Mouse (Mus musculus) stomach, embryonic 15.5 days (tissue): ENCODE data around the gene Zfp59. TPM values are rescaled to one million over a fixed set of nuclear protein-coding genes. Genes with fewer than 3 reads are reported as not detected.
"Not testable (repeated sequence)": the region's sequence is repeated elsewhere in the genome, so short reads cannot be mapped to it uniquely, and the experiment has no call there.

Experiments used
- ATAC-seq: fragments of 200-750 bp; cut with Nextera tagmentation; 2 replicates; pipeline ENCODE4 v1.8.0; 2017; ENCODE audit warnings: low read depth, moderate number of reproducible peaks, moderate TSS enrichment; ENCODE audit not compliant: insufficient read depth, low FRiP score
- H3K27ac ChIP-seq: fragments of 300-500 bp; sonication (generic); 2 replicates; pipeline ENCODE4 v1.5.1; 2015; ENCODE audit warnings: mild to moderate bottlenecking, inconsistent platforms
- H3K27me3 ChIP-seq: fragments of 300-500 bp; sonication (generic); replicated peaks from 2 replicates; pipeline ENCODE4 v1.6.1; 2015; ENCODE audit warnings: inconsistent platforms
- H3K36me3 ChIP-seq: fragments of 300-500 bp; sonication (generic); 2 replicates; pipeline ENCODE4 v1.6.1; 2015; ENCODE audit warnings: inconsistent platforms
- H3K4me1 ChIP-seq: fragments of 300-500 bp; sonication (generic); 2 replicates; pipeline ENCODE4 v1.6.1; 2015; ENCODE audit warnings: inconsistent platforms
- H3K4me2 ChIP-seq: fragments of 300-500 bp; sonication (generic); 2 replicates; pipeline ENCODE4 v1.6.1; 2015; ENCODE audit warnings: mild to moderate bottlenecking, inconsistent platforms
- H3K4me3 ChIP-seq: fragments of 300-500 bp; sonication (generic); replicated peaks from 2 replicates; pipeline ENCODE4 v1.5.1; 2015; ENCODE audit warnings: inconsistent platforms
- H3K9ac ChIP-seq: fragments of 300-500 bp; sonication (generic); 2 replicates; pipeline ENCODE4 v1.6.1; 2015; ENCODE audit warnings: inconsistent platforms
- H3K9me3 ChIP-seq: fragments of 300-500 bp; sonication (generic); 2 replicates; pipeline ENCODE4 v1.6.1; 2016; ENCODE audit warnings: inconsistent platforms
- WGBS: fragments of 180-500 bp; shearing (Covaris S2); methylation state at CpG from one replicate; pipeline ENCODE4 v1.1.7; 2015; 5-methylcytosine and 5-hydroxymethylcytosine counted together
- polyA plus RNA-seq: library from polyadenylated mRNA; unstranded; fragments of >200 nt; fragmentation: Nextera tagmentation; extraction: Ambion mirVana; gene quantifications from 2 replicates; pipeline ENCODE4 v1.2.1, GENCODE M21; 2015

Gene Zfp59
- polyA plus RNA-seq: 6.1 and 6.8 TPM in 2 replicates

DNA sequence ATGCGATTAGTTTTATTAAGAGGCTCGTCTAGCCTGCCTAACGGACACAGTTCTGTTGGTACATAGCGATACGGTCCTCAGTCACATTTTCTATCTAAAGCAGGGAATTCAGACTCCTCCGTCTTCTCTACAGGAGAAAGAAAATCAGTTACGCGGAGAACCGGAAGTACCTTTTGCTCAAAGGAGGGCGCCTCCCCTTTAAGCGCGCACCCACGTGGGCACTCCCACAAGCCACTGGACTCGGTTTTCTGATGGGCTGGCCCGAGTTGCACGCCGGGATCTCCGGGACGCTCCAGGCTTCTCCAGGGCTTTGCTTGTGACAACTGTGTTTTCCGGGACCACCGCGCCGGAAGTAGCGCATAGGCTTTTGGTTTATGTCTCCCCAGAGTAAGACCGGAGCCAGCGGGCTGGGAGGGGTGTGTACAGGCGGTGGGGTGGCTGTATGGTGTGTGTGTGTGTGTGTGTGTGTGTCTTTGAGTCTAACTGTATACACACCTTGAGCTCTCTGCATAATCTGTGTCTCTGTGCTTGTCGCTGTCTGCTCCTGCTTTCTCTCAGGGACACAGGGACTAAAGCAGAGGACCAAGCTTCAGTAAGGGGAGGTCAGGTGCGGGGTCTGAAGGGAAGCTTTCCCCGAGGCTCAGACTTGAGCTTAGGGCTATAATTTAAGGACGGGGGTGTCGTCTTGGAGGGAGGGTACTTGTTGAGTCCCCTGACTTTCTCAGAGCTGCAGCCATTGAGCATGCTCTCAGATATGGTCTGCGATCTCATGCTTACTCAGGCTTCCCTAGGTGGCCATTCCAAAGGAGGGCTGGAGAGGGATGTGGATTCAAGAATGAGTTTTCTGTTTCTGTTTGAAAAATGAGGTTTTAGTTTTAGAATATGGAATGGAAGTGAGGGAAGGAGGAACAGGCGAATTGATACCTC lies at the start of gene Zfp59:
Zfp59 (plus strand) TSS at position 285 of the 927 bp plus-strand sequence.
- Histone ChIP-seq H3K9me3 (no peaks in the 10 kb centered on the region), H3K27ac (peak within 1 kb of the TSS; percentile 80), H3K27me3 (no peaks in the 10 kb centered on the region), H3K9ac (peak within 1 kb of the TSS; percentile 16; the same call in 1 of the 2 replicates), H3K36me3 (no peaks in the 10 kb centered on the region), H3K4me3 (peak within 1 kb of the TSS; percentile 54), H3K4me1 (peaks cover 6% of the 10 kb centered on the region; the same call in 1 of the 2 replicates), H3K4me2 (peak within 1 kb of the TSS; percentile 55)
- ATAC-seq: peak; percentile 97
- WGBS: 3% methylated on average over 34 of the region's 34 CpGs

DNA sequence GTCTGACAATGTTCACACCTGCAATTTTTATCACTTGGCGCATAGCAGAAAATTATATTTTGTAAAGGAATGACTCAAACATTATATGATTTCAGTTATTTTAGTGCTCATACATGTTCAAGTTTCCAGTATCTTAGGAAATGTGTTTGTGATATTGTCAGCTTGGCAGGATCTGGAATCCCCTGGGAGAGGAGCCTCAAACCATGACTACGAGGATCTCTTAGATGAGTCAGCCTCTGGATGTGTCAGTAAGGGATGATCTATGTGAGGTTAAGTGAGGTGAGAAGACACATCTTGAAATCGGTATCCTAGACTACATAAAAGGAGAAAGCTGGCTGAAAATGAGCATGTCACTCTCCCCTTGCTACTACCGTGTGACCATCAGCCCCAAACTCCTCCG lies 49.1 kb upstream of the Zfp59 start:
- Histone ChIP-seq H3K9me3 (no peaks in the 10 kb centered on the region), H3K27me3 (no peaks in the 10 kb centered on the region), H3K9ac (no peak overlapping the region), H3K4me3 (no peak overlapping the region), H3K36me3 (no peaks in the 10 kb centered on the region), H3K27ac (no peak overlapping the region), H3K4me1 (no peaks in the 10 kb centered on the region), H3K4me2 (no peak overlapping the region)
- 77% methylated on average over 5 of the region's 5 CpGs for WGBS
- ATAC-seq: no peak

DNA sequence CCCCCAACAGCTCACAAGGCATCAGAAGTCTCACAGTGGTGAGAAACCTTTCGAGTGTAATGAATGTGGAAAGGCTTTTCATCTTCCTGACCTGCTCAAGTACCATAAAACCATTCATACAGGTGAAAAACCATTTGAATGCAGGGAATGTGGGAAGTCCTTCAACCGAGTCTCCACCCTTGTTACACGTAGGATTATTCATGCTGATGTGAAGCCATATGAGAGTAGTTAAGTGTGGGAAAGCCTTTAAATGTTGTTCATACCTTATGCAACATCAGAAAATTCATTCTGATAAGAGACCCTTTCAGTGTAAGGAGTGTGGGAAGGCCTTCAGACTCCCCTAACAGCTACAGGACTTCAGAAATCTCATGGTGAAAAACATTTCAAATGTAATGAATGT lies 44.5 kb upstream of the Zfp59 start:
- not testable (repeated sequence) for H3K27ac ChIP-seq, H3K9me3 ChIP-seq, H3K4me3 ChIP-seq, H3K36me3 ChIP-seq, H3K4me2 ChIP-seq, ATAC-seq, H3K27me3 ChIP-seq, H3K4me1 ChIP-seq, H3K9ac ChIP-seq
- WGBS: 50% methylated on average over 3 of the region's 3 CpGs

- H3K27ac ChIP-seq: no peak overlapping the region
- H3K9me3 ChIP-seq: no peaks in the 10 kb centered on the region
- ATAC-seq: no peak
Measured at GRCm38 (mm10) chr7:27794566-27794965, 43.8 kb upstream of the Zfp59 start.

DNA sequence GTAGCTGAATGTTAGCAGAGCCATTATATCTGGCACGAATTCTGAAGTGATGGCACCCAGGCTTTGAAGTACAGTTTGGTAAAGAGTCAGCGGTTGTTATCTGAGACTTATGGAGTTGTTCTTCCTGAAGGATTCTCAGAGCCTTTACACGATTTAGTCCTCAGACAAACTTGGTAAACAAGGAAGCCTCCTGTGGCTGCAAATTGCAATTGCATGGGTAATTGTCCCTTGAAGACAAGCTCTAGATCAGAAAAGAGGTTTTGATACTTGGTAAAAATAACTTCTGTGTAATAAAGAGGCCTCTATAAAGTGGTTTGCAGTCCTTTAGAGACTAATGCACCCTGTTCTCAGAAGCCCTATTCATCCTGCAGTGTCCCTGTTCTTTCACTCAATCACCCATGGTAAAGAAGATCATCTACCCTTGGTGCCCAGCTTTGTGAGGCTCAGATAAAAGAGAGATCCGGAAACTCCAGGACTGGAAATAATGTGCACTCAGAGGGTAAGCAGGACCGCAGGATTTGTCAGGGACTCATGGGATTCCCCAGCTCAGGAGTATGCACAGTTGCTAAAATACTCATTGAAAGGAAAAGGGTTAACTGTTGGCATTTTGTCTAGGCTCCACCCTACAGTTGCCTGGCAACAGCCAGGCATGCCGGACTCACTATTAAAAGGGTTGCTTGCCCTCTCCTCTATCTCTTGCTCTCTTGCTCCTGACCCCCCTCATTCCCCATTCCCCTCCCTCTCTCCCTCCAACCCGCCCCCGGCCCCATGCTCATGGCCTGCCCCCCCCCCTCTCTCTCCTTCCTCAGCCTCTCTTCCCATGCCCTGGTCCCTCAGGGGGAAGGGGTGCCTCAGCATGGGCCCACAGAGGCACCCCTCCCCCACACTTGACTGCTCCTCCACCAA lies 40.2 kb upstream of the Zfp59 start:
- Histone ChIP-seq H3K27ac (no peak overlapping the region), H3K4me2 (peak overlapping the region; percentile 23), H3K4me1 (0 out of 2 replicates have a peak, but pooled peaks cover 5% of the 10 kb centered on the region), H3K4me3 (no peak overlapping the region), H3K9ac (no peak overlapping the region), H3K9me3 (no peaks in the 10 kb centered on the region), H3K36me3 (no peaks in the 10 kb centered on the region), H3K27me3 (no peaks in the 10 kb centered on the region)
- peak; percentile 56; the same call in 1 of the 2 replicates for ATAC-seq
- 27% methylated on average over 8 of the region's 8 CpGs for WGBS

More at GRCm38 (mm10) chr7:27794566-27794965, 43.8 kb upstream of the Zfp59 start:
- Histone ChIP-seq H3K9ac (no peak overlapping the region), H3K4me2 (no peak overlapping the region), H3K4me3 (no peak overlapping the region), H3K27me3 (no peaks in the 10 kb centered on the region), H3K36me3 (no peaks in the 10 kb centered on the region), H3K4me1 (0 out of 2 replicates have a peak, but pooled peaks cover 5% of the 10 kb centered on the region)

DNA sequence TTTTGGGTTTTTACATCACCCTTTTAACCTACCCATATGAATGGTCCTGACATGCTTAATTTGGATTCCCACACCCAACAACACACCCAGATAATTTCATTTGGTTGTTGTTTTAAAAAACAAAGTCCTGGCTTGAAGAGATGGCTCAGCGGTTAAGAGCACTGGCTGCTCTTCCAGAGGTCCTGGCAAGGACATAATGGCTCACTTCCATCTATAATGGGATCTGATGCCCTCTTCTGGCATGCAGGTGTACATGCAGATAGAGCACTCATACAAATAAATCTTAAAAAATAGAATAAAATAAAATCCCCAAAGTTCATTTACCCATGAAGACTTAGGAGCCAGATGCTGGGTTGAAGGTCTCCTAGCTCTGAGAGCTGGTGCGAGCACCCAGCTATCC lies 37.3 kb upstream of the Zfp59 start:
- Histone ChIP-seq H3K9ac (no peak overlapping the region), H3K36me3 (no peaks in the 10 kb centered on the region), H3K4me2 (no peak overlapping the region), H3K4me3 (no peak overlapping the region), H3K4me1 (0 out of 2 replicates have a peak, but pooled peaks cover 8% of the 10 kb centered on the region), H3K9me3 (no peaks in the 10 kb centered on the region), H3K27me3 (no peaks in the 10 kb centered on the region), H3K27ac (no peak overlapping the region)
- ATAC-seq: no peak
- WGBS: 46% methylated on average over 2 of the region's 2 CpGs

- no peaks in the 10 kb centered on the region for H3K36me3 ChIP-seq
- 0 out of 2 replicates have a peak, but pooled peaks cover 8% of the 10 kb centered on the region for H3K4me1 ChIP-seq
- H3K9ac ChIP-seq: no peak overlapping the region
- WGBS: 60% methylated on average over 5 of the region's 5 CpGs
- no peak for ATAC-seq
- no peak overlapping the region for H3K4me2 ChIP-seq
- H3K4me3 ChIP-seq: no peak overlapping the region
- no peaks in the 10 kb centered on the region for H3K27me3 ChIP-seq
- no peak overlapping the region for H3K27ac ChIP-seq
- no peaks in the 10 kb centered on the region for H3K9me3 ChIP-seq
Measured at GRCm38 (mm10) chr7:27802986-27803385, 35.4 kb upstream of the Zfp59 start.

- no peaks in the 10 kb centered on the region for H3K9me3 ChIP-seq
- H3K27me3 ChIP-seq: no peaks in the 10 kb centered on the region
- H3K9ac ChIP-seq: peak overlapping the region; percentile 21
- under 1% methylated on average over 25 of the region's 25 CpGs for WGBS
- H3K4me1 ChIP-seq: 0 out of 2 replicates have a peak, but pooled peaks cover 2% of the 10 kb centered on the region
- peak overlapping the region; percentile 23; the same call in 1 of the 2 replicates for H3K27ac ChIP-seq
- ATAC-seq: peak; percentile 93
- H3K36me3 ChIP-seq: peaks cover 7% of the 10 kb centered on the region; the same call in 1 of the 2 replicates
- H3K4me2 ChIP-seq: peak overlapping the region; percentile 61
- H3K4me3 ChIP-seq: peak overlapping the region; percentile 59
Measured at GRCm38 (mm10) chr7:27804297-27805030, 33.9 kb upstream of the Zfp59 start.

- 92% methylated on average over 3 of the region's 3 CpGs for WGBS
Measured at GRCm38 (mm10) chr7:27806896-27807295, 31.5 kb upstream of the Zfp59 start, which contains the start of gene Zfp626. Gene Zfp626 (plus strand): TSS chr7:27807196.

DNA sequence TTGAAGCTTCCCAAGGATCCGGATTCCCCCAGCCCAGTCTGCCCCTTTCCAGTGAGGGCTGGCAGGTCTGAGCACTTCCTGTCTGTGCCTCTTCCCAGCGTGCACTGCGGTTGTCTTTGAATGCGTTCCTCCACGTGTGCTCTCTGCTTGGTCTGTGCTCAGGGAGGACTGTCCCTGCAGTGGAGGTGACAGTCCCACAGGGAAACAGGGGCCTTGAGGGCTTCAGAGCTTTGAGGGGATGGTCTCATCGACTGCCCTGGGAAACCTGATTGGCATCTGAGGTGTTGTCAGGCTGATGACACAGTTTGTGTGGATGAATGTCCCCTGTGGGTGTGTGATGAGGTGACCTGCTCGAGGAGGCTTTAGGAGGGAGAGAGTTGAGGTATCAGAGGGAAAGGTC lies 31.1 kb upstream of the Zfp59 start:
- ATAC-seq, H3K9ac ChIP-seq, H3K4me3 ChIP-seq, H3K27ac ChIP-seq, H3K27me3 ChIP-seq, H3K9me3 ChIP-seq, H3K4me1 ChIP-seq, H3K4me2 ChIP-seq: not testable (repeated sequence)
- WGBS: 78% methylated on average over 7 of the region's 7 CpGs
- peaks cover 15% of the 10 kb centered on the region for H3K36me3 ChIP-seq

More at GRCm38 (mm10) chr7:27806896-27807295, 31.5 kb upstream of the Zfp59 start, which contains the start of gene Zfp626:
- not testable (repeated sequence) for H3K27me3 ChIP-seq, H3K9ac ChIP-seq, H3K4me2 ChIP-seq, ATAC-seq, H3K4me3 ChIP-seq, H3K4me1 ChIP-seq, H3K9me3 ChIP-seq, H3K27ac ChIP-seq
- H3K36me3 ChIP-seq: peaks cover 15% of the 10 kb centered on the region

DNA sequence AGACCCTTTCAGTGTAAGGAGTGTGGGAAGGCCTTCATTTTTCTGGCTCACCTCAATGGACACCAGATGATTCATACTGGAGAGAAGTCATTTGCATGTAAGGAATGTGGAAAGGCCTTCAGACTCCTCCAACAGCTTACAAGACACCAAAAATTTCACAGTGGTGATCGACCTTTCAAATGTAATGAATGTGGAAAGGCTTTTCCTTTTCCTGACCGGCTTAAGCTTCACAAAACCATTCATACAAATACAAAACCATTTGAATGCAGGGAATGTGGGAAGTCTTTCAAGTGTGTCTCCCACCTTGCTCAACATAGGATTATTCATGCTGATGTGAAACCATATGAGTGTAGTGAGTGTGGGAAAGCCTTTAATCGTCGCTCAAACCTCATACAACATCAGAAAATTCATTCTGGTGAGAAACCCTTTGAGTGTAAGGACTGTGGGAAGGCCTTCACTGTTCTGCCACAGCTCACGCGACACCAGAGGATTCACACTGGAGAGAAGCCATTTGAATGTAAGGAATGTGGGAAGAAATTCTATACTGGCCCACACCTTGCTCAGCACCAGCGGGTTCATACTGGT lies 19.8 kb upstream of the Zfp59 start:
- Histone ChIP-seq H3K27me3 (no peaks in the 10 kb centered on the region), H3K4me2 (no peak overlapping the region), H3K27ac (no peak overlapping the region), H3K9me3 (no peaks in the 10 kb centered on the region), H3K36me3 (peaks cover 11% of the 10 kb centered on the region), H3K4me3 (no peak overlapping the region), H3K4me1 (no peaks in the 10 kb centered on the region), H3K9ac (no peak overlapping the region)
- ATAC-seq: no peak
- WGBS: 92% methylated on average over 7 of the region's 7 CpGs
